Mouse (Mus musculus): ENCODE data around the gene Zfr. TPM values are rescaled to one million over a fixed set of nuclear protein-coding genes. Genes with fewer than 3 reads are reported as not detected.
"Not testable (repeated sequence)": the region's sequence is repeated elsewhere in the genome, so short reads cannot be mapped to it uniquely, and the experiment has no call there.

Zfr gene
- total and polyA plus RNA-seq, 2 experiments from 2014 or later, result 212 to 300 TPM

DNA sequence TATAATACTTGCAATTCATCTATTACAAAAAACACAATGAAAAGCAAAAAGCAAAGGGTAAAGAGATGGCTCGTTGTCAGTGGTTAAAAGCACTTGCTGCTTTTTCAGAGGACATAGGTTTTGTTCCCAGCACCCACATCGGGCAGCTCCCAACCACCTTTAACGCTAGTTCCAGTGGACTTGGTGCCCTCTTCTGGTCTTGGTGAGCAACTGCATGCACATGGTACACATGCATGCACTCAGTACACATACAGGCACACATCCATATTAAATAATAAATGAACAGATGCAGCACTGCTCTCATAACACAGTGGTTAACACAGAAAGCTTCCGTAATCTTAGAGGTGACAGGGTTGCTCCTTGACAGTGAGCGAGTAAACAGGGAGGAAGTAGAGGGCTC lies 20.3 kb upstream of the Zfr start:
- Histone ChIP-seq H3K27me3 (ENCODE audit: insufficient read depth, low read length) (no peaks in the 10 kb centered on the region), H3K36me3 (ENCODE audit: insufficient read depth, low read length) (no peaks in the 10 kb centered on the region), H3K9me3 (ENCODE audit: low read length) (no peaks in the 10 kb centered on the region), H3K4me3 (ENCODE audit: low read depth, low read length) (no peak overlapping the region), H3K27ac (ENCODE audit: low read depth, low read length) (no peak overlapping the region), H3K9ac (replicated peaks; ENCODE audit: low read length, poor library complexity, severe bottlenecking) (no peak overlapping the region), H3K4me1 (ENCODE audit: insufficient read depth, low read length) (peaks cover 12% of the 10 kb centered on the region; the same call in 1 of the 2 replicates), H3K4me2 (ENCODE audit: low read depth, low read length, poor library complexity, severe bottlenecking) (no peak overlapping the region)
- WGBS, result 92% methylated on average over 5 of the region's 5 CpGs
- ATAC-seq (ENCODE audit: low FRiP score), result no peak
- TF ChIP-seq CTCF (IDR thresholded peaks at IDR 0.05), result peak; percentile 42
- no peak for DNase-seq (ENCODE audit: low spot score)

DNA sequence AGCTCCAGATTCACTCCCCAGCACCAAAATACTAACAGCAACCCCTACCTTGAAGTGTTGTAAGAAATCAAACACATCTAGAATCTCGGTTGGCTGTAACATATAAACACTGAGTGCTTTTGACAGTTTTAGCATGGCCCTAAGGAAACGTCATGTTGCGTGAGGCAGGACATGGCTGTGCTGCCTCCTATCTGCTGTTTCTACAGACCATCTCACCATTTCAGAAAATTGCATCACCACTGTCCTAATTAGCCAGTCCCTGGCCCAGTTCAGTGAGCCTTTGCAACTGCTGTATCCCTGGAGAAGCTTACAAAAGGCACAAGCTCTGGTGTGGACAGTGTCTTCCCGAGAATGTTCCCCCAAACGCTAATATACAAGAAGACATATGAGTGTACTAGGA lies 16.7 kb upstream of the Zfr start:
- H3K27ac ChIP-seq (ENCODE audit: low read depth, low read length), result no peak overlapping the region
- no peaks in the 10 kb centered on the region for H3K4me1 ChIP-seq (ENCODE audit: insufficient read depth, low read length)
- no peak overlapping the region for H3K9ac ChIP-seq (replicated peaks; ENCODE audit: low read length, poor library complexity, severe bottlenecking)
- DNase-seq (ENCODE audit: low spot score) (no peak), ATAC-seq (ENCODE audit: low FRiP score) (no peak)
- H3K36me3 ChIP-seq (ENCODE audit: insufficient read depth, low read length), result no peaks in the 10 kb centered on the region
- no peaks in the 10 kb centered on the region for H3K9me3 ChIP-seq (ENCODE audit: low read length)
- WGBS, result 83% methylated on average over 5 of the region's 5 CpGs
- no peaks in the 10 kb centered on the region for H3K27me3 ChIP-seq (ENCODE audit: insufficient read depth, low read length)
- TF ChIP-seq CTCF (IDR thresholded peaks at IDR 0.05), result peak; percentile 31; the same call in 1 of the 2 replicates
- no peak overlapping the region for H3K4me2 ChIP-seq (ENCODE audit: low read depth, low read length, poor library complexity, severe bottlenecking)
- H3K4me3 ChIP-seq (ENCODE audit: low read depth, low read length), result no peak overlapping the region

DNA sequence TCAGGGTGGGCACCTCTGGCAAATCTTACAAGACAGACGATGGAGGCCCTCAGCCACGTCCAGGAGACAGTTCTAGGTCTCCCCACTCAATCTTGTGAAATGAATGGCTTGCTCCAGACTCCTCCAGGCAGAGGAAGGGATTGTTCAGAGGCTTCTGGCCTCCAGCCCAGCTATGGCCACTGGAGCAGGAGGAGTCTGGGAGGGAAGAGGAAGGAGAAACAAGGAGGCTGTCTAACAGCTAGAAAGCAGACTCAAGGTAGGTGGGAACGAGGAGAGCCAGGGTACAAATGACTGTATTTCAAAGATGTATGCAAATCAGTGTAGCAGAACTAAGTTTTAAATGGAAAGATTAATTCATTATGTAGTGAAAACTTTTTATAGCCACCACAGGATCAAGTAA lies 13.9 kb upstream of the Zfr start:
- Histone ChIP-seq H3K27ac (ENCODE audit: low read depth, low read length) (no peak overlapping the region), H3K36me3 (ENCODE audit: insufficient read depth, low read length) (no peaks in the 10 kb centered on the region), H3K4me1 (ENCODE audit: insufficient read depth, low read length) (no peaks in the 10 kb centered on the region), H3K9me3 (ENCODE audit: low read length) (no peaks in the 10 kb centered on the region), H3K27me3 (ENCODE audit: insufficient read depth, low read length) (no peaks in the 10 kb centered on the region), H3K9ac (replicated peaks; ENCODE audit: low read length, poor library complexity, severe bottlenecking) (no peak overlapping the region), H3K4me2 (ENCODE audit: low read depth, low read length, poor library complexity, severe bottlenecking) (no peak overlapping the region), H3K4me3 (ENCODE audit: low read depth, low read length) (no peak overlapping the region)
- WGBS, result 54% methylated on average over 3 of the region's 3 CpGs
- no peak for DNase-seq (ENCODE audit: low spot score)
- no peak for TF ChIP-seq CTCF (IDR thresholded peaks at IDR 0.05)
- ATAC-seq (ENCODE audit: low FRiP score), result no peak

DNA sequence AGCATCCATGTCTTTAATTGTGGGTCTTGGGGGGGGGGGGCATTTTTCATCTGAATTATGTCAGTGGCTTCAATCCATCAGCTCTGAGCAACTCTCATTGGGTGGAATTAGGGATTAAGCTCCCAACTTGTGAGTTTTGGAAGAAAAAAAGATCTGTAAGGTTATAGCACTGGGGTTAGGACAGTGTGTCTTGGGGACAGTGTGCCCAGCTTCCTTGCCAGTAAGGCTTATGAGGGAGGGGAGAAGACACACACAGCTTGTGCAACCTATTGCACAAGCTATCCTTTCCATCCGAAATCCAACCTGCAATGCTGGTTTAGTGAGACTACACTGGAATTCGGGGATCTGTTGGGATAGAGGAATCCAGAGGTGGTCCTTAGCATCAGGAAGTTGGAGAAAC lies 12.8 kb upstream of the Zfr start:
- 86% methylated on average over 2 of the region's 2 CpGs for WGBS
- Histone ChIP-seq H3K9ac (replicated peaks; ENCODE audit: low read length, poor library complexity, severe bottlenecking) (no peak overlapping the region), H3K9me3 (ENCODE audit: low read length) (no peaks in the 10 kb centered on the region), H3K4me2 (ENCODE audit: low read depth, low read length, poor library complexity, severe bottlenecking) (no peak overlapping the region), H3K4me3 (ENCODE audit: low read depth, low read length) (no peak overlapping the region), H3K36me3 (ENCODE audit: insufficient read depth, low read length) (no peaks in the 10 kb centered on the region), H3K27me3 (ENCODE audit: insufficient read depth, low read length) (no peaks in the 10 kb centered on the region), H3K4me1 (ENCODE audit: insufficient read depth, low read length) (no peaks in the 10 kb centered on the region), H3K27ac (ENCODE audit: low read depth, low read length) (no peak overlapping the region)
- no peak for TF ChIP-seq CTCF (IDR thresholded peaks at IDR 0.05)
- DNase-seq (ENCODE audit: low spot score) (no peak), ATAC-seq (ENCODE audit: low FRiP score) (no peak)

DNA sequence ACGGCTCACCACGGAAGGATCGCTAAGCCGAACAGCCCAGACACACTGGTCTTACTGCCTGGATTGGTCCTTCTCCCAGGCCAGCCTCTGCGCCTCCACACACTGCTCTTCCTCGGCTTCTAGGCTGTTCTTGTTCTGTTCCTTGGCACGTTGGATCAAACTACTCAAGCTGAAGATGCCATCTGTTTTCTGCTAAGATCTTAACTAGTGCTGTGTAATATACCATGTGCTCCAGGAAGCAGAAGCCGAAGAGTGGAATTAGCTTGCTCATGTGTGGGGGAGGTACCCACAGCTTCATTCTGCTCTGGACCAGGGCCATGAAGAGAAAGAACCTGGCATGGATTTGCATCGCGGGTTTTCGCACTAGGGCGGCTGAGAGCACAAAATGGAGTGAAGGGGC lies 11.2 kb upstream of the Zfr start:
- 90% methylated on average over 12 of the region's 12 CpGs for WGBS

DNA sequence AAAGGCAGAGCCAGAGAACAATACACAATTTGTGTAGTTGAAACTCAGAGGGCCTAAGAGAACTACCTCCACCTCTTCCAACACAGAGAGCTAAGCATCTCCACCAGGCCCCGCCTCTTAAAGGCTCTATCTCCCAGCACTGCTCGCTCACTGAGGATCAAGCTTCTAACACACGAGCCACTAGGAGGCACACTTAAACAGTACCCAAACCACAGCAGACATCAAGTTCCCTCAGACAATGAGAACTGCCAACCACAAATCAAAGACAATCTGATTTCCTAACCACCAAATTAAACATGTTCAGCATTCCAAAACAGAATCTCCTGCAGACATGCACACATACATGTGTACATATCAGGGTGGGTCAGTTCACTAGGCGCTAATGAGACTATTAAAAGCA lies 9.4 kb upstream of the Zfr start:
- H3K4me3 ChIP-seq (ENCODE audit: low read depth, low read length), result no peak overlapping the region
- no peak overlapping the region for H3K4me2 ChIP-seq (ENCODE audit: low read depth, low read length, poor library complexity, severe bottlenecking)
- no peak for DNase-seq (ENCODE audit: low spot score)
- no peak overlapping the region for H3K9ac ChIP-seq (replicated peaks; ENCODE audit: low read length, poor library complexity, severe bottlenecking)
- H3K36me3 ChIP-seq (ENCODE audit: insufficient read depth, low read length), result no peaks in the 10 kb centered on the region
- no peaks in the 10 kb centered on the region for H3K9me3 ChIP-seq (ENCODE audit: low read length)
- ATAC-seq (ENCODE audit: low FRiP score), result no peak
- H3K4me1 ChIP-seq (ENCODE audit: insufficient read depth, low read length), result no peaks in the 10 kb centered on the region
- H3K27me3 ChIP-seq (ENCODE audit: insufficient read depth, low read length), result no peaks in the 10 kb centered on the region
- TF ChIP-seq CTCF (IDR thresholded peaks at IDR 0.05), result no peak
- no peak overlapping the region for H3K27ac ChIP-seq (ENCODE audit: low read depth, low read length)
- 71% methylated on average over 4 of the region's 4 CpGs for WGBS

More for the DNA sequence above, 11.2 kb upstream of the Zfr start:
- DNase-seq (ENCODE audit: low spot score) (no peak), ATAC-seq (ENCODE audit: low FRiP score) (no peak)
- TF ChIP-seq CTCF (IDR thresholded peaks at IDR 0.05), result no peak
- Histone ChIP-seq H3K9me3 (ENCODE audit: low read length) (no peaks in the 10 kb centered on the region), H3K4me3 (ENCODE audit: low read depth, low read length) (no peak overlapping the region), H3K9ac (replicated peaks; ENCODE audit: low read length, poor library complexity, severe bottlenecking) (no peak overlapping the region), H3K27me3 (ENCODE audit: insufficient read depth, low read length) (no peaks in the 10 kb centered on the region), H3K27ac (ENCODE audit: low read depth, low read length) (no peak overlapping the region), H3K4me2 (ENCODE audit: low read depth, low read length, poor library complexity, severe bottlenecking) (no peak overlapping the region), H3K36me3 (ENCODE audit: insufficient read depth, low read length) (no peaks in the 10 kb centered on the region), H3K4me1 (ENCODE audit: insufficient read depth, low read length) (no peaks in the 10 kb centered on the region)

DNA sequence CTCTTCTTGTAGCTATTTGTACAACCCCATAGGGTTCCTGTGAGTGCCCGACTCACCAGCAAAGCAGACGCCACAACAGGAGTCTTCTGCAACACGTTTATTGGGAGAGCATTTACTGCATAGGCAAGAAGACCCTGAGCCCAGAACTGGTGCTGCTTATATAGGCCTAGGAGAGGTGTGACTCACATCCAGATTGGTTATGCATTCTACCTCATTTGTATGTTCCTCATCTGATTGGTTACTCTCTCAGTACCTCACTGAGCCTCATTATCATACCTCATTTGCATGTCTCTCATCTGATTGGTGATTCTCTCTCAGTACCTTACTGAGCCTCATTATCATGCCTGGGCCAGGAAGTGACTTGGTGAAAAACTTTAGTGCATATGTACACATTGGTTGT lies 8.7 kb upstream of the Zfr start:
- not testable (repeated sequence) for H3K27ac ChIP-seq (ENCODE audit: low read depth, low read length); H3K27me3 ChIP-seq (ENCODE audit: insufficient read depth, low read length); H3K36me3 ChIP-seq (ENCODE audit: insufficient read depth, low read length); H3K4me1 ChIP-seq (ENCODE audit: insufficient read depth, low read length); H3K4me3 ChIP-seq (ENCODE audit: low read depth, low read length); H3K4me2 ChIP-seq (ENCODE audit: low read depth, low read length, poor library complexity, severe bottlenecking); H3K9me3 ChIP-seq (ENCODE audit: low read length); DNase-seq (ENCODE audit: low spot score); ATAC-seq (ENCODE audit: low FRiP score); H3K9ac ChIP-seq (replicated peaks; ENCODE audit: low read length, poor library complexity, severe bottlenecking)
- WGBS, result 87% methylated on average over 3 of the region's 3 CpGs

Measured in midbrain, postnatal 0 days (tissue).